In the genomic region with DNA sequence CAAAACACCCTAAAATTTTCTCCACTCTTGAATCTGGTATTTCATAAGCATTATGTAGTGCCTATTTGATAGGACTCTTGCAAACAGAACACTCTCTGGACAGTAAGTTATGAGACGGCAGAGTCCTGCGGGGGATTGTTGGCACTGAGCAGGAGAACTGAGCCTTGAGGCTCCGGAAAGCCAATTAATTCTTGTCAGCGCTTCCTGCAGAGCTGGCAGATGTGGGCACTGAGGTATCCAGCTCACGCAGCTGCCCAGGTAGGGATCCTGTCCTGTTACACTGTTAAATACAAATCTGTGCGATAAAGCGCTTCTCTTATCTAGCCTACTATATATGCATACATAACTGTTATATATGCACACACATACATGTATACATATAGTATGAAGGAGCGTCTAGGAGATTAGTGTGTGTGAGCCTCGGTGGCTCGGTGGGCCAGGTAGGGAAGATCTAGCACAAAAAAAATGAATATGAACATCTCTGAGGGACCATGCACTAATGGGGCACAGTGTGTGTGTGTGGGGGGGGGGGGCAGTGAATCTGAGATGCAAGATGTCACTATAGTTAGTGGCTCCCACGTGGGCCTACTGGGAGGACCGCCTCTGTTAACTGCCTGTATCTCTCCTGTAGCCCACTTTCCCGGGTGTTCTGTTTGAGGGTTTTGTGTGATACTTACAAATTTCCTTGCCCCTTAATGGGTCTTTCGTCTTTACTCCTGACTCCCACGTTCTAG, we compare ENCODE assay signal across 21 mouse cellular contexts.
DNase-seq lines count a peak whose midpoint lies in the region; ATAC-seq lines count a peak whose summit lies in the region.
"Had no signal": no experiment of that assay in that cellular context is flagged by ENCODE, and none has a peak within 500 bp of the region (broad histone marks: within the 10 kb centered on the region; RNA-seq: fewer than 3 reads in every experiment).

No protein-coding gene starts in this region.

- H3K9me3 ChIP-seq in midbrain, embryonic 13.5 days: no peaks in the 10 kb centered on the region
- no peaks in the 10 kb centered on the region for H3K9me3 ChIP-seq in midbrain, embryonic 10.5 days (replicated peaks)
- H3K9me3 ChIP-seq in hindbrain, embryonic 15.5 days: no peaks in the 10 kb centered on the region
- no peaks in the 10 kb centered on the region for H3K9me3 ChIP-seq in neural tube, embryonic 15.5 days (replicated peaks)
- H3K9me3 ChIP-seq in limb, embryonic 10.5 days (replicated peaks): no peaks in the 10 kb centered on the region
- H3K9me3 ChIP-seq: embryonic facial prominence, embryonic 12.5 days; forebrain, embryonic 15.5 days; G1E; kidney, embryonic 15.5 days; liver, embryonic 12.5 days had no signal

- H3K27ac ChIP-seq in midbrain, embryonic 13.5 days: peak overlapping the region; percentile 2; the same call in 1 of the 2 replicates
- H3K27ac ChIP-seq in midbrain, embryonic 10.5 days (replicated peaks): no peak overlapping the region
- peak overlapping the region; percentile 62 for H3K27ac ChIP-seq in hindbrain, embryonic 15.5 days (replicated peaks)
- no peak overlapping the region for H3K27ac ChIP-seq in neural tube, embryonic 15.5 days (replicated peaks)
- H3K27ac ChIP-seq in limb, embryonic 10.5 days: no peak overlapping the region
- H3K27ac ChIP-seq: embryonic facial prominence, embryonic 12.5 days; forebrain, embryonic 15.5 days; heart, adult 2 months; kidney, embryonic 15.5 days; liver, embryonic 12.5 days had no signal

- peak; percentile 56 for ATAC-seq in cerebellum, adult (ENCODE audit: insufficient number of reproducible peaks, low FRiP score, low TSS enrichment)
- no peak for ATAC-seq in midbrain, embryonic 13.5 days
- ATAC-seq in hindbrain, embryonic 15.5 days (ENCODE audit: low FRiP score, low read depth): peak; percentile 65; the same call in 1 of the 2 replicates
- ATAC-seq in neural tube, embryonic 15.5 days (ENCODE audit: low FRiP score): peak; percentile 31; the same call in 1 of the 2 replicates
- ATAC-seq: forebrain, embryonic 15.5 days; intestine, embryonic 16.5 days; liver, embryonic 12.5 days had no signal

- H3K9ac ChIP-seq in midbrain, embryonic 13.5 days (replicated peaks): no peak overlapping the region
- H3K9ac ChIP-seq in hindbrain, embryonic 15.5 days: no peak overlapping the region
- no peak overlapping the region for H3K9ac ChIP-seq in neural tube, embryonic 15.5 days (replicated peaks)
- H3K9ac ChIP-seq: embryonic facial prominence, embryonic 12.5 days; forebrain, embryonic 15.5 days; kidney, embryonic 15.5 days; liver, embryonic 12.5 days had no signal

- WGBS in midbrain, embryonic 13.5 days: 73% methylated on average over 15 of the region's 15 CpGs
- WGBS in midbrain, embryonic 10.5 days: 82% methylated on average over 15 of the region's 15 CpGs
- WGBS in hindbrain, embryonic 15.5 days: 42% methylated on average over 15 of the region's 15 CpGs
- 53% methylated on average over 15 of the region's 15 CpGs for WGBS in neural tube, embryonic 15.5 days
- 82% methylated on average over 15 of the region's 15 CpGs for WGBS in limb, embryonic 10.5 days

- H3K4me1 ChIP-seq in midbrain, embryonic 13.5 days (replicated peaks): peaks cover 5% of the 10 kb centered on the region
- no peaks in the 10 kb centered on the region for H3K4me1 ChIP-seq in midbrain, embryonic 10.5 days
- peaks cover 12% of the 10 kb centered on the region for H3K4me1 ChIP-seq in hindbrain, embryonic 15.5 days (replicated peaks)
- peaks cover 12% of the 10 kb centered on the region for H3K4me1 ChIP-seq in neural tube, embryonic 15.5 days
- no peaks in the 10 kb centered on the region for H3K4me1 ChIP-seq in limb, embryonic 10.5 days
- H3K4me1 ChIP-seq: embryonic facial prominence, embryonic 12.5 days; forebrain, embryonic 15.5 days; kidney, embryonic 15.5 days; liver, embryonic 12.5 days had no signal

- no peaks in the 10 kb centered on the region for H3K27me3 ChIP-seq in midbrain, embryonic 13.5 days
- H3K27me3 ChIP-seq in midbrain, embryonic 10.5 days (ENCODE audit: low read depth, poor library complexity, severe bottlenecking): no peaks in the 10 kb centered on the region
- H3K27me3 ChIP-seq in hindbrain, embryonic 15.5 days: no peaks in the 10 kb centered on the region
- H3K27me3 ChIP-seq in neural tube, embryonic 15.5 days (replicated peaks): no peaks in the 10 kb centered on the region
- H3K27me3 ChIP-seq in limb, embryonic 10.5 days (ENCODE audit: low read depth, poor library complexity, severe bottlenecking): no peaks in the 10 kb centered on the region
- H3K27me3 ChIP-seq: embryonic facial prominence, embryonic 12.5 days; forebrain, embryonic 15.5 days; kidney, embryonic 15.5 days; liver, embryonic 12.5 days had no signal

- DNase-seq in cerebellum, postnatal 36 days: no peak
- no peak for DNase-seq in midbrain, embryonic 10.5 days (ENCODE audit: low spot score)
- DNase-seq in limb, embryonic 10.5 days (ENCODE audit: low spot score): no peak
- DNase-seq: adrenal gland, postnatal 36 days; gastrocnemius, postnatal 14 days; heart, adult 2 months; heart, postnatal 36 days; lung, adult 2 months; thymus, postnatal 14 days had no signal

- H3K36me3 ChIP-seq in midbrain, embryonic 13.5 days: no peaks in the 10 kb centered on the region
- no peaks in the 10 kb centered on the region for H3K36me3 ChIP-seq in midbrain, embryonic 10.5 days
- H3K36me3 ChIP-seq in hindbrain, embryonic 15.5 days: no peaks in the 10 kb centered on the region
- no peaks in the 10 kb centered on the region for H3K36me3 ChIP-seq in neural tube, embryonic 15.5 days
- no peaks in the 10 kb centered on the region for H3K36me3 ChIP-seq in limb, embryonic 10.5 days
- H3K36me3 ChIP-seq: embryonic facial prominence, embryonic 12.5 days; forebrain, embryonic 15.5 days; G1E; kidney, embryonic 15.5 days; liver, embryonic 12.5 days had no signal

- no peak overlapping the region for H3K4me2 ChIP-seq in midbrain, embryonic 13.5 days (replicated peaks)
- no peak overlapping the region; the same call in 1 of the 2 replicates for H3K4me2 ChIP-seq in hindbrain, embryonic 15.5 days
- H3K4me2 ChIP-seq in neural tube, embryonic 15.5 days: no peak overlapping the region
- H3K4me2 ChIP-seq: embryonic facial prominence, embryonic 12.5 days; forebrain, embryonic 15.5 days; kidney, embryonic 15.5 days; liver, embryonic 12.5 days had no signal

- H3K4me3 ChIP-seq in midbrain, embryonic 13.5 days (replicated peaks): no peak overlapping the region
- H3K4me3 ChIP-seq in midbrain, embryonic 10.5 days: no peak overlapping the region
- no peak overlapping the region for H3K4me3 ChIP-seq in hindbrain, embryonic 15.5 days
- H3K4me3 ChIP-seq in neural tube, embryonic 15.5 days (replicated peaks): no peak overlapping the region
- no peak overlapping the region for H3K4me3 ChIP-seq in limb, embryonic 10.5 days
- H3K4me3 ChIP-seq: embryonic facial prominence, embryonic 12.5 days; erythroblast, embryonic 14.5 days; forebrain, embryonic 15.5 days; heart, adult 2 months; kidney, embryonic 15.5 days; liver, embryonic 12.5 days; myocyte had no signal

Comparison
In these comparisons a context has a peak if more than half of its experiments do, and no peak if none do; other contexts are left out.
1. H3K27ac ChIP-seq: peak in midbrain, embryonic 13.5 days (single experiment) and hindbrain, embryonic 15.5 days (single experiment); none in midbrain, embryonic 10.5 days (single experiment), neural tube, embryonic 15.5 days (single experiment) and limb, embryonic 10.5 days (single experiment).